Mouse (Mus musculus): Measurements from ENCODE around the gene Trim7. TPM values are rescaled to one million over a fixed set of nuclear protein-coding genes. Genes with fewer than 3 reads are reported as not detected.
"Not testable (repeated sequence)": the region's sequence is repeated elsewhere in the genome, so short reads cannot be mapped to it uniquely, and the experiment has no call there.

Trim7 gene
- total RNA-seq, 2 experiments from 2014 or later = 3.0 to 3.1 TPM

DNA sequence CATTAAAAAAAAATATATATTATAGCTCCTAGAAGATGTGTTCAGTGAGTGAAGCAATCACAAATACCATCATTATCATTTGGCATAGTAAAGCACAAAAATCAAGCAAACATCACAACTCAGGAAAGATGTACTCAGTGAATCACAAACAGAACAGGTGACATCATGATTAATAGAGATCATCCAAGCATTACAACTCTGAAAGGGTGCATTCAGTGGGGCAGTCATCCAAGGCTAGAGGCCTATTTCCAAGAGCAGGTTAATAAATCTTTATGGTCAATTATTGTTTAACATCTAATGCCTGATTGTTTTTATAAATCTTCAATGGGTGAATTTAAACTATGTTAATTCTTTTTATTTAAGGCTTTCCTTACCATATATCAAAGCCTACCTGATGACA is 14.9 kb downstream of the Trim7 start:
- no peak for DNase-seq (ENCODE audit: extremely low spot score in 1 of 2, low spot score in 2 of 2)
- intact Hi-C loops (cut with DNase I) = no loop called here

DNA sequence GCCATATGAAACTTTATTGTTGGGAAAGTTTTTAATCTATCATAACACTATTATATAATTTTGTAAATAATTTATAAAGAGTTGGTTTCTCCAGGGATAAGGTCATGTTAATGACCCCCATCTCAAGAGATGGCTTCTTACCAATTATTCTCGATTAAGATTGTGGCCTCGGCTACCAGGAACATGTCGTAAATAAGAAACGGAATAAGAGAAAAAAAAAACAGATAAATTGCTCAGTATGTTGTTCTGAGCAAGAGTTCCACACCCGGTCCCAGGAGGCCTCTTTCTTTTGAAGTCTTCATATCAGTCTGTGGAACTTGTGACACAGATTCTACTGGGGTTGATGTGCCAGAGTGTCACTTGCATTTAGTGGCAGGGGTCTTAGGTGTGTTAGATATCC is 15.3 kb downstream of the Trim7 start:
- intact Hi-C loops (cut with DNase I) = no loop called here
- no peak for DNase-seq (ENCODE audit: extremely low spot score in 1 of 2, low spot score in 2 of 2)

- DNase-seq (ENCODE audit: extremely low spot score in 1 of 2, low spot score in 2 of 2) = no peak
- intact Hi-C loops (cut with DNase I) = no loop called here
Observed at GRCm38 (mm10) chr11:48842378-48842792, 16.4 kb downstream of the Trim7 start.

DNA sequence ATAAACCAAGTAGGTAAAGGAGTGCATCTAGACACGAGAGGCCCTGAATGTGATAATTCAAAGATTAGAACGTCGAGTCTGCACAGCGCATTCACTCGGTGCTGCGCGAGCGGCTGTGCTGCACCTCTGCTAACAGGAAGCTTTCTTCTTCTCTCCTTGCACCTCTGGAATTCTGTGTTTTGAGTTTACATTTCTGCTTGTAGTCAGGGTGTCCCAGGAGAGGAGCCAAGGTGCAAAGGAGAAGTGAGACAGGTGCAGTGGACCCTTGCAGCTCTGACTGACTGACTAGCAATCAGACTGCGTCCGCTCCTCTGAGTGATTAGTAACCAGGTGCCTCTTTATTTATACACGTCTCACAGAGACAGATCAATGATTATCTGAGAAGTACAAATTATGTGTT is 17.3 kb downstream of the Trim7 start:
- DNase-seq (ENCODE audit: extremely low spot score in 1 of 2, low spot score in 2 of 2) = no peak
- intact Hi-C loops (cut with DNase I) = no loop called here

DNA sequence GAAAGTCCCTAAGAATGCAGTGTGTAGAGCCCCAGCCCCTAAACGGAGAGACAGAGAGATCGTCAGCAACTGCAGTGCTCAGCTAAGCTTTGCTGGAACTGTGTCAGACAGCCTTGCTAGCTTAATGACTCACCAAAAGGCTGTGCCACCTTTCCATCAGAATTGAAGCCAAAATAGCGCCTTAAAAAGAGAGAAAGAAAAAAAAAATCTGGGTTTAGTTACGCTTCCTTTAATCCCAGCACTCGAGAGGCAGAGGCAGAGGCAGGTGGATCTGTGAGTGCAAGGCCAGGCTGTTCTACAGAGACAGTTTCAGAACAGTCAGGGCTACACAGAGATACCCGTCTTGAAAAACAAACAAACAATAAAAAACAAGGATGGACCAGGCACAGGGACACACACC is 18.4 kb downstream of the Trim7 start:
- no peak for DNase-seq (ENCODE audit: extremely low spot score in 1 of 2, low spot score in 2 of 2)
- intact Hi-C loops (cut with DNase I) = no loop called here

- intact Hi-C loops (cut with DNase I) = no loop called here
- no peak for DNase-seq (ENCODE audit: extremely low spot score in 1 of 2, low spot score in 2 of 2)
Observed at GRCm38 (mm10) chr11:48845244-48845815, 19.4 kb downstream of the Trim7 start.

GRCm38 (mm10) chr11:48846362-48846761 is 20.4 kb downstream of the Trim7 start:
- intact Hi-C loops (cut with DNase I); DNase-seq (ENCODE audit: extremely low spot score in 1 of 2, low spot score in 2 of 2): not testable (repeated sequence)

DNA sequence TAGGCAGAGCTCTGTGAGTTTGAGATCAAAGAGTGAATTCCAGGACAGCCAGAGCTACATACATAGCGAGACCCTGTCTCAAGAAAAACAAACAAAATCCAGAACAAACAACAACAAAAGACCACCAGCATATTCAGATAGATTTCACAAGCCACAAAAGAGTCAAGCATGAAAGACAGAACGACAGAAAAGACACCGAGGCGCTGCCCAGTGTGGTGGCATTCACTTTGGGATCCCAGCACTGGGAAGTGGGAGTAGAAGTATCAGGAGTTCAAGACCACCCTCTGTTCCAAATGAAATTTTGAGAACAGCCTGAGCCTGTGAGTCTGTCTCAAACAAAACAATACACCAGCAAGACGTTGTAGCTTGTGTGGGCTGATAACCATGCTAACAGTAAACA is 20.9 kb downstream of the Trim7 start:
- intact Hi-C loops (cut with DNase I) = no loop called here
- DNase-seq (ENCODE audit: extremely low spot score in 1 of 2, low spot score in 2 of 2) = no peak

DNA sequence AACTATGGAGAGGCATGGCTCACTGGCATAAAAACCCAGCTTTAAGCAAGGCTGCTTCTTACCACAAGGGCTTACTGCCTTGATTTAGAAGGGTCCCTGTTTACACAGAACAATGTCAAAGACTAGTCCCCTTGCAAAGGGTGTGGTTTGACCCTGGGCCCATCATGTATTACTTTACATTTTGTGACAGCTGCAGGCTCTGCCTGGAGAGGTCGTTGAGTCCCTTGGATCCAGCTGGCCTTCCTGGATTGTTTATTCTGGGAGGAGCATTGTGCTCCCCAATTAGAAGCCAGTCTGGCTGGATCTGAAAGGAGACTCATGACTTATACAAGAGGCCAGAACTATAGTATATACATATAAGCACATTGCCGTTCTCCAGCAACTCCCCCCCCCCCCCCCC is 24.3 kb downstream of the Trim7 start:
- no peak for DNase-seq (ENCODE audit: extremely low spot score in 1 of 2, low spot score in 2 of 2)
- intact Hi-C loops (cut with DNase I) = no loop called here

- intact Hi-C loops (cut with DNase I) = no loop called here
- DNase-seq (ENCODE audit: extremely low spot score in 1 of 2, low spot score in 2 of 2) = no peak
Observed at GRCm38 (mm10) chr11:48851270-48851995, 25.5 kb downstream of the Trim7 start.

DNA sequence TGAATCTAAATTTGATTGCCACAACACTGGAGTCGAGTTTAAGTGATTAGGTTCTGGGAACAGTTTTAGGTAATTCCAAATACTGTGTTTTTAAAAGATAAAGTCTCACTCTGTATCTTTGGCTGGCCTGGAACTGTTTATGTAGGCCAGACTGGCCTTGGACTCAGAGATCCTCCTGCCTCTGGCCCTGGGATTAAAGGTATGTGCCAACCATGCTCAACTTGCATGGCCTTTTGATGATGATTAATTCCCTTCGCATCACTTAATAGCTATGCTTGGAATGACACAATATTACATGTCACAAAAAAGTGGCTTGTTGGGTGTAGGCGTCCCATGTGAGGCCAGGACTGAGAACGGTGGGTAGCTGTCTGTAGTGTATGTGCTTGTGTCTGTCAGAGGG is 26.2 kb downstream of the Trim7 start:
- no peak for DNase-seq (ENCODE audit: extremely low spot score in 1 of 2, low spot score in 2 of 2)
- intact Hi-C loops (cut with DNase I) = no loop called here

GRCm38 (mm10) chr11:48852624-48853473 is 26.9 kb downstream of the Trim7 start:
- intact Hi-C loops (cut with DNase I) = no loop called here
- no peak for DNase-seq (ENCODE audit: extremely low spot score in 1 of 2, low spot score in 2 of 2)

DNA sequence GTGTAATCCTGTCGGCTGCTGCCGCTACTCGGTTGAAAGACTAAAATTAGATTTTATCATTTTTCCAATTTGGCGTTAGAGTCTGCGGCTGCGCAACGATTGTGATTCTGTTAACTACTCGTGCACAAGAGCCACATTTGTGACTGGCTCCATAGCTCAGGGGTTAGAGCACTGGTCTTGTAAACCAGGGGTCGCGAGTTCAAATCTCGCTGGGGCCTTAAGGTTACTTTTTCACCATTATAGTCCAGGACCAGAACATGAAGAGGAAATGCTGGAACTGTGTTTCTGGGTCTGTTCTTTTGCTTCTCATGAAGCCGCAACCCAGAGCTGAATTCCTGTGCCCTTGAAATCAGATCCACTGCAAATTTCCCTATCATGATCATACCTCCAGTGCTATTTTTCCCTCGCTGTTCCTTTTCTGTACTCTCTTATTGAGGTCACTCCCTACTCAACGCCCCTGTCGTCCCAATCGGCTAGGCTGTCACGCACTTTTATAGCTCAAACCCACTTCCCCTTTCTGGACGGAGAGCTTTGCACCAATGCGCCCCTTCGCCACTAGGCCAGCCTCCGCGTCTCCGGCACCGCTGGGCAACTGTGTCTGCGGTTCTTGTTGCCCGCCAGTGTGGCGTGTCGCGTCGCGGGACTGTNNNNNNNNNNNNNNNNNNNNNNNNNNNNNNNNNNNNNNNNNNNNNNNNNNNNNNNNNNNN is 27.7 kb downstream of the Trim7 start:
- intact Hi-C loops (cut with DNase I) = no loop called here
- DNase-seq (ENCODE audit: extremely low spot score in 1 of 2, low spot score in 2 of 2) = peak; percentile 80 to 88

DNA sequence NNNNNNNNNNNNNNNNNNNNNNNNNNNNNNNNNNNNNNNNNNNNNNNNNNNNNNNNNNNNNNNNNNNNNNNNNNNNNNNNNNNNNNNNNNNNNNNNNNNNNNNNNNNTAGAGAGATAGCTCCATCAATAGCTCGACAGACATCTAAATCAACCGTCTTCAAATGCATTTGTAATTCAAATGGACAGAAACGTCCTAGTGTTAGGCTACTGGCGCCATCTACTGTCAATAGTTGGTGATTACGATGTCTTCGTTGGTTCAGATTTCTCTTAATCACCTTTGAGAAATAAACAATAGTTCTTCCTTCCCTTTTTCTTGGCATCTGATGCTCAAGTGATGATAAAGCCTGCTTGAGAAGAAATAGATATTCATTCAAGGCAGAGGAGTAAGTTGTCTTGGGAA is 33.1 kb downstream of the Trim7 start:
- intact Hi-C loops (cut with DNase I) = no loop called here
- DNase-seq (ENCODE audit: extremely low spot score in 1 of 2, low spot score in 2 of 2) = peak in 1 of 2 experiments; percentile 43

- no peak for DNase-seq (ENCODE audit: extremely low spot score in 1 of 2, low spot score in 2 of 2)
- intact Hi-C loops (cut with DNase I) = no loop called here
Observed at GRCm38 (mm10) chr11:48862784-48863319, 36.9 kb downstream of the Trim7 start.

GRCm38 (mm10) chr11:48863808-48864207 is 37.9 kb downstream of the Trim7 start:
- intact Hi-C loops (cut with DNase I) = no loop called here
- DNase-seq (ENCODE audit: extremely low spot score in 1 of 2, low spot score in 2 of 2) = no peak

GRCm38 (mm10) chr11:48866481-48866880 is 40.5 kb downstream of the Trim7 start:
- intact Hi-C loops (cut with DNase I) = no loop called here
- no peak for DNase-seq (ENCODE audit: extremely low spot score in 1 of 2, low spot score in 2 of 2)

- DNase-seq (ENCODE audit: extremely low spot score in 1 of 2, low spot score in 2 of 2) = no peak
- intact Hi-C loops (cut with DNase I) = loop anchor here (5.0 kb wide), 1 partner anchor 403 kb away; no protein-coding TSS in a partner anchor
Observed at GRCm38 (mm10) chr11:48869380-48870110, 43.6 kb downstream of the Trim7 start.

All from left cerebral cortex, postnatal 10 days (tissue).